Mouse (Mus musculus) fat pad, adult 2 months (tissue): Measurements from ENCODE around the gene Mcur1.

Experiments
- DNase-seq: peaks from one replicate; pipeline ENCODE4 v3.0.0-alpha.2; 2011; ENCODE audit warnings: low read depth, low spot score; ENCODE audit errors: extremely low read depth

Mcur1 gene

GRCm38 (mm10) chr13:43566184-43566583 lies 6.2 kb upstream of the Mcur1 start:
- no peak for DNase-seq

- DNase-seq = no peak
Measured at GRCm38 (mm10) chr13:43565346-43565745, 5.4 kb upstream of the Mcur1 start.

GRCm38 (mm10) chr13:43564733-43565132 lies 4.7 kb upstream of the Mcur1 start:
- DNase-seq = no peak

DNA sequence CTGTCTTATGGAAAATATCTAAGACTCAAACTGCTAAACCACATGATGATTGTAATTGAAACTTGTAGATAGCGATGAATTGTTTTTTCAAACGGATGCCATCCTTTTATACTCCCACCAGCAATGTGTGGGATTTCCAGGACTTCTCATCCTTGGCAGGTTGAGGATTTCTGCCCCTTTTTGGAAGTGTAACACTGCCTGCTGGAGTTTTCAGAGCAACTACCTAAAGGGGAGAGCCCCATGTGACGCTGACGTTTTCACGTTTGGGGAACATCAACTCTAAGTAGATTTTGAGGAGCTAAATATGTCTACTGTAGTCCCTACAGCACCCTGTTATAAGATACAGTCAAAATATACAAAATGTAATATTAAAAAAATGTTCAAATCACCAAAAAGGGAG lies 2.7 kb upstream of the Mcur1 start:
- DNase-seq = no peak

DNA sequence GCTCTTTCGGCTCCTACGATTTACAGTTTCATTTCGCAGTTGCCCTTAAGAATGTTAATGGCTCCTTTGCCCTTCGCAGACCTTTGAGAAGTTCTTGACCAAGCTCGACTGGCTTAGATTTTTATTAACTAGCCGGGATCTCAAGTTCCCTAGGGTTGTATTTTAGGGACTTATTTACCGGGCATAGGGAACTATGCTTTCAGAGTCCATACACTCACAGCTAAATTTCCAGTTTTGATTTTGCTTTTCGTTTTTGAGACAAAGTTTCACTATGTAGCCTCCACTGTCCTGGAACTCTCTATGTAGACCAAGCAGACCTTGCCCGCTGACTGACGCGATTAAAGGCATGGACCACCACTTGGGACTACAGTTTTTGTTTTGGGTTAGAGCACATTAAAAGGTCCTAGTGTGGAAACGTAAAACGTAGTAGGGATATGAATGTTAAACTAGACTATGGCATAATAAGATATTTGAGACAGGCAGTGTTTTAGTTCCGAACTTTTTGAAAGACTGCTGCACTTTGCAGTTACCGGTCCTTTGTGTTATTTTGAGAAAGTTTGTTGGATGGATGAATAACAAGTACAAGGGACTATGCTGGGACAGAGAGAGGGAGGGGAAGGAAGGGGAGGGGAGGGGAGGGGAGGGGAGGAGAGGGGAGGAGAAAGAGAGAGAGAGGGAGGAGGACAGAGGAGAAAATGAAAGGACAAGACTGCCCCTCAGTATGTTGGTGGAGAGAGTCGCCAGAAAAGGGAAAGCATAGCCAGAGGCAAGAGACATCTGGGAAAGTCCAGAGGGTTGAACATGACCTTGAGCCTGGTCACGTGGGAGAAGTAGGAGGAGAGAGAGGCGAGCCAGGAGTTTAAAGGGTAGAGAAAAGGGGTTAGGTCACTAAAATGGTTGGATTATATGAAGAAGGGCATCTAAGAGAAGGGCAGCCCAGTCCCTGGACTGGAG lies 744 bp upstream of the Mcur1 start:
- DNase-seq = no peak

- DNase-seq = no peak
Measured at GRCm38 (mm10) chr13:43558959-43559358, 1.0 kb downstream of the Mcur1 start.

DNA sequence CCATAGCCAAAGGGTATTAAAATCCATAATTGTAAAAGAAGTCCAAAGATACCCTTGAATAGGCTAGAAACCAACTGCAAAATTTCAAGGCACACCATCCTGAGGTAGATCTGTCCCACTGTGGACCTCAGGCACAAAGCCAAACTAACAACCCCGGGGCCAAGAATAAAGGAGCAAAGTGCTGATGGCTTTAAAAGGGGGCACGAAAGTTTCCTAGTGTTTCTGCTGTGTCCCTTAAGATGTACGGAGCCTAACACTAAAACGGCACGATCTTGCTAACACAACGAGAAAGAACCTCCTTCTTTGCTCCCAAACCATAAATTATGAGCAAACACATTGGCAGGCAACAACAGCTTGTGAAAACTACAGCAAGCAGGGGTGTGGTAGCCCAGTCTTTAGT lies 1.6 kb downstream of the Mcur1 start:
- DNase-seq = no peak

DNA sequence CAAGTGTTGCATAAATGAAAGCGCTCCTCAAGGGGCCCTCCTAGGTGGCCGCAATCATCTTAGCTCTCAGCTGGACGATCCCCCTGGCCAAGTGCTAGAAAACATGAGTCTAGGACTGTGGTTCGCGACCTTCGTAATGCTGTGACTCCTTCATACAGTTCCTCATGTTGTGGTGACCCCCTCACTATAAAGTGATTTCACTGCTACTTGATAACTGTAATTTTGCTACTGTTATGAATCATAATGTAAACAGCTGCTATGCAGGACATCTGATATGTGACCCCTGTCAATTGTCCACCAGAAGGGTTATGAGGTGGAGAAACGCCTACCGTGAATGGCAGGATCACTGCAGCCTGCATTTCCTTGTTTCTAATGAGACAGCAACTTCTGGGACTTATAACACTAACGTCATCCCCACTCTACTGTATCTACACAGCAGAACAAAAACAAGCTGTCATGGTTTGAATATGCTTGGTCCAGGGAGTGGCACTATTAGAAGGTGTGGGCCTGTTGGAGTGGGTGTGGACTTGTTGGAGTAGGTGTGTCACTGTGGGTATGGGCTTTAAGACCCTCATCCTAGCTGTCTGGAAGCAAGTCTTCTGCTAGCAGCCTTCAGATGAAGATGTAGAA lies 3.0 kb downstream of the Mcur1 start:
- no peak for DNase-seq

GRCm38 (mm10) chr13:43555321-43555720 lies 4.7 kb downstream of the Mcur1 start:
- DNase-seq = no peak

DNA sequence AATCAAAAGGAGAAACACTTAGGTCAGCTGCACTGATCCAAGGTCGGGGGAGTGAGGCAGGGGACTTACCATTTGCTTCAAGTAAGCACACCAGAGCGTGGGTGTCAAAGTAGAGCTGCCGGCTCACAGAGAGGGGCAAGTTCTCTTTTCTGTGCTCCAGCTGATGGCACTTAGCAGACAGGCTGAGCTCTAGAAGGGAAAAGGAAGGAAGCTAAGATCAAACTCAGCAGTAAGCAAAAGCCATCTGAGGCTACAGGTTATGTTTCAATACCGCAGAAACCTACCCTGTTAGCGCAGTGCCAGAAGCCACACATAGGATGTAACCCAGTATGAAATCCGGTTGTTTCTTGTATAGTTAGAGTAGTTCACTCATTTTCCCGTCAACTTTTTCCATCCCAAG lies 5.2 kb downstream of the Mcur1 start:
- DNase-seq = no peak

DNA sequence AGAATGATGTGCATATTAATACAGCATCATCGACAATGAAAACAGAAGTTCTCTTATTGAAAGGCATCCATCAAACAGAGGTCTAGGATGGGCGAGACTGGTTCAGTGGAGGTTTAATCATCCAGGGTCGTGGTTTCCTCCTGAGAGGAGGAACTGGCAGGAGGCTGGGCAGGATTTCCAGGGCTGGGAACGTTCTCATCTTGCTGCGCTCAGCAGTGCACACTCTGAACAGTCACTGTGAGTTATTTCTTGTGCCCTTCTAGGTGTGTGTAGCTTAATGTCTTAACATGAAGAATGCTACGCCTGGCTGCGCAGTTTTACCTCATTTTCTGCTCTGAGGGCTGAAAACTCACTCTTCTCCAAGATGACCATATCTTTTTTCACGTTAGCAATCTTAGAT lies 9.3 kb downstream of the Mcur1 start:
- no peak for DNase-seq

GRCm38 (mm10) chr13:43549870-43550269 lies 10.1 kb downstream of the Mcur1 start:
- no peak for DNase-seq

DNA sequence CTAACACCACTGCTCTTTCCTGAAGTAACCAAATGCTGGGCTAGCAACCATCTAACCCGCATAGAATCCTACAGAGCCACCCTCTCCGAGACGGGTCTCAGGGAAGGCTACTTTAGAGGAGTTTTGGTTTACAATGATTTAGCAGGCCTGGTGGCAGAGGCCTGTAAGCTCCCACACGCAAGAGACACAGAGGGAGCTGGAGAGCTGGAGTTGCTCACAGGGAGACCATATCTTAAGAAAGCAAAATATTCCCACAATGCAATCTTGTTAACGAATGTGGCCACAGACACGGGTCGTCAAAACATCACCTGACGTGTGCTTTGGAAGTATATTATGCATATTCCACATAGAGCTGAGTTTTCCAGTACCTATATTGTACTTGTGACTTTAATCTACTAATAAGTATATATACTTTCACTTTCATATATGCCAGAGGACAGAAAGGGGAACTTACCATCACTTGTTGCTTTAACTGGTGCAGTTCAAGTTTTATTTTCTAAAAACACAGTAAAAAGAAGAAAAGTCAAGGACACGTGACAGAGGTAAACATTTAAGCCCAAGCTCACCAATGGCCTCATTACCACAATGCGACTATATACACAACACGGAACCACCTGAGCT lies 10.8 kb downstream of the Mcur1 start:
- DNase-seq = no peak

GRCm38 (mm10) chr13:43548617-43549016 lies 11.4 kb downstream of the Mcur1 start:
- DNase-seq = no peak

DNA sequence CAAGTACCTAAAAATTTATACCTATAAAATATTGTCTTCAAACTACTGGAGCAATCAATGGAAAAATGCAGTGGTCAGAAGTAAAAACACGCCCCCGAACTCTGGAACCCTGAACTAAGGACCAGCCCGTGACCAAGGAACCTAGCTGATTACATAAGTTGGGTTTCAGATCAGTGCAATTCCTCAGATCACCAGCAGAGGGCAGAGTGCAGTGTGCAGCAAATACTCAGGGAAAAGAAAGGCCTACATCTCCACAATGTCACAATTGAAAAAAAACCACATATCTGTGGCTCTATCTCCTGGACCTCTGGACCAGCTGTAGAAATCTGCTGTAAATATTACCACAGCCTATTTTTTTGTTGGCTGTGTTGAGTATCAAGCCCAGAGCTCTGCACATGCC lies 13.1 kb downstream of the Mcur1 start:
- DNase-seq = no peak

GRCm38 (mm10) chr13:43540205-43540815 lies 19.7 kb downstream of the Mcur1 start:
- no peak for DNase-seq

DNA sequence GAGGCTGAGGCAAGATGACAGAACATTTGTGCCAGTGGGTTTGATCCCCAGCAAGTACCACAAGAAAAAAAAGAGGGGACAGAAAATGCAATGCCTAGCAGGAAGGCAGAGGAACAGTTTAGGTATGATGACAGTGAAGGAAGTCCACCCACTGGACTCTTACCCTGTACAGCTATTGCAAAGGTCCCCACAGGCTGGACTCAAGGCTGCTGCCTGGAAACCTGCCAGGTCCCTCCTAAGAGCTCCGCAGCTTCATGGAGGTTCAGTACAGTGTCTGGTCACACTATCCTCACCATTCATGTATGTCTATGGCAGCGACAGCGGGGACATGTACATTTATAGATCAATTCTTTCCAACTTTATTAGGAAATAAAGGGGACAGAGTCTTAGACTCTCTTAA lies 20.6 kb downstream of the Mcur1 start:
- no peak for DNase-seq

DNA sequence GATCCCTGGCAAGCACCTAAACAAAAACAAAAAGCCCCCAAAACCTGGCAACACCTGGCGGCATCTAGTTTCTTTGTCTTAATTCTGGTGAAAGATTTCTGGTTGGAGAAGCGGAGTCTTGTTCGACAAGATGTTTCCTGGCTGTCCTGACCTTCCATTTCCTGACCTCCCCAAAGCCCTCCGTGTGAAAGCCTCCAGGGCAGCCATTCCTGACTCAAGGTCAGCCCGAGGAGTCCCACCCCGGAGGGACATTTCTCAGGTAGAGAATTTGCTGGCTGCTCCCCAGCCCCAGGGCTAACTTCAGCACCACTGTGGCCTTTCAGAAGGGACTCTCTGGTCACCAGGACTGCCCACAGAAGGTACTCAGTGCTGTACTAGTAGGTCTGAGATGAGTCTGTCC lies 22.1 kb downstream of the Mcur1 start:
- no peak for DNase-seq

DNA sequence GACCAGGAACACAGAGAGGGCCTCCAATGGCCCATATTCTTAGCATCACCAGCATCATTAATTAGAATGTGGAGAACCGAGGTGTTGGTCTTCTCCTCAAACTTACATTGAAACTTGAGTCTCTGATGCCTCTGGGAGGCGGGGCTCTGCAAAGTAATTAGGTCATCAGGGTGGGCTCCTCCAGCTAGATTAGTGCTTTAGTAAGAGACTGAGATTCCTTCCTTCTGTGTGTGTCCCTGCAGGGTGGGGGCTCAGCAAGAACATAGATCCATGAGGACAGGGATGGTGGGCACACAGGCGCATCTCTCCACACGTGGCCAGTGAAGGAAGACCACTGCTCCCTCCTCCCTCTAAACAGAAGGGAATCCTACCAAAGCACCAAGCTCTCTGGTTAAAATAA lies 26.0 kb downstream of the Mcur1 start:
- no peak for DNase-seq

- no peak for DNase-seq
Measured at GRCm38 (mm10) chr13:43530832-43531693, 28.9 kb downstream of the Mcur1 start.
